Mouse (Mus musculus): ENCODE data around the gene Gosr1.
"Not testable (repeated sequence)": the region's sequence is repeated elsewhere in the genome, so short reads cannot be mapped to it uniquely, and the experiment has no call there.

Gene Gosr1

DNA sequence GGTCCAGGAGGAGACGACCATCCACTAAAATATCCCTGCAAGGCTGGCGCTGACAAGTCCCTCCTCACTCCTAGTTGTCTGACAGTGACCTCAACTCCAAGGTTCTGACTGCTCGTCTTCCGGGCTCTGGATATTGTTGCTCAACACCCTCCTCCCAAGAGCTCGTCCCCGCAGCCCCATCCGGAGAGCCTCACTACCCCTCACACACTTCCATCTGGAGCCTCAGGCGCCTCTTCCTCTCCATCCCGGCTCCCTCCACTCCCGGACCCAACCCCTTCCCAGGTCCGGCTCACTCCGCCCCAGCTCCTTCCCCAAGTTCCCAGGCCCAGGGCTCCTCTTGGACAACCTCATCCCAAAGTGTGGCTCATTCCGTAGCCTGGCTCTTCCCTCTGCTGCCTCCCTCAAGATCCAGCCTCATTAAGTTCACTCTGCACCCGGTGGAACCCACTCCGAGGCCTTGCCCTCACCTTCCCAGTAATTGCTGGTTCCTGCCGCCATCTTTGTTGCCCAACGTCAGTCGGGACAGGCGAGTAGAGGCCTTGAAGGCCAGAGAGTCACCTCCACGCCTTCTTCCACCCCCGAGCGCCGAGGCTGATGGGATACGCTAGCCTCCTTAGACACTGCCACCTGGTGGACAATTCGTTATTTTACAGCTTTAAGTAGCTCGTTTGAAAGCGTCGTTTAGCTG lies at the start of gene Gosr1:
Gosr1 (minus strand) TSS at position 527 of the 688 bp plus-strand sequence.
- peak; percentile 91 to 94 for DNase-seq

DNA sequence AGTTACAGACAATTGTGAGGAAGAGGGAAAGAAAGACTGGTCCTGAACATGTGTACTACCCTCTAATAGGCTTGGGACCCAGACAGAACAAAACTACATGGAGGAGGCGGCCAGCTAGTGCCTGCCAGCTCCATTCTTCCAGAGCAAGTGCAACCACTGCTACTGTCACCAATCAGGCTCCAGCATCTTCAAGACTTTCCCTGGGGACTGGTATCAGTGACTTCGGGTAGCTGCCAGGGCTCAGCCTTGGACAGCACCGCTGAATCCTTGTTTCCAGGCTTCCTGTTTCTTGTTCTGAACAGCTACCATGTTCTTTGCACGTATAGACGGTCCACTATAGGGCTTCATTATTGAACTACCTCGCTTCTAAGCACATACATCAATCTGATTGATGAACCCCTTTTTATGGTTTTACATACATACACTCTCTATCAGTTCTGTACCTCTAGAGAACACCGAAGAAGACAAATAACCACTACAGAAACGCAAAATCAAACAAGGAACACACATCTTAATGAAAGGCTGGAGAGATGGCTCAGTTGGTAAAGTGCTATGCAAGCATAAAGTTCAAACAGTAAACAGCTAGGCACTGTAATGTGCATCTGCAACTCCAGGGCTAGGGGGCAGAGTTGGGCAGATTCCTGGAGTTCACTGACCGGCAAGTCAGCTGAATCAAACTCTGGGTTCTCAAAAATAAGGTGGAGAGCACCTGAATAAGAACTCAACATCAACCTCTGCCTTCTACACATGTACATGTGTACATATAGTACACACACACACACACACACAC lies 47.5 kb upstream of the Gosr1 start:
- DNase-seq, result no peak

DNA sequence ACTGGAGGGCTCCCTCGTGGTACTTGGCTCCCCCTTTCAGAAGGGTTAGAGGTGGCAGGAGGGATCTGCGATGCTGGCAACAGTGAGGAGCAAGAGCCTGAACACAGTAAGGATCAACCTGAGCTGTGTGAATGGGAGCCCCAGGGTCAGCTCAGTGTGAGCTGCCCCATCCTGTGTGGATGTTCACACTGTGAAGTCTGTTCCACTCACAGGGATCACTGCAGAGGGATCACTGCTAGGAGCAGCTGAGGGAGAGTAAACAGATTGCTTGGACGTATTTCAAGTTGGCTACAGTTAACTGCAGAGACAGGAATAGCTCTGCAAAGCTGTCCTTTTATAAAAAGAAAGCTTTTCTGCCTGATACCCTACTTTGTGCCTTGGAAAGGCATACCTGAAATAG lies 46.1 kb upstream of the Gosr1 start:
- DNase-seq, result no peak

GRCm38 (mm10) chr11:76808550-76808949 lies 45.2 kb upstream of the Gosr1 start:
- no peak for DNase-seq

GRCm38 (mm10) chr11:76807007-76807679 lies 43.8 kb upstream of the Gosr1 start:
- DNase-seq, result peak; percentile 2 to 8

DNA sequence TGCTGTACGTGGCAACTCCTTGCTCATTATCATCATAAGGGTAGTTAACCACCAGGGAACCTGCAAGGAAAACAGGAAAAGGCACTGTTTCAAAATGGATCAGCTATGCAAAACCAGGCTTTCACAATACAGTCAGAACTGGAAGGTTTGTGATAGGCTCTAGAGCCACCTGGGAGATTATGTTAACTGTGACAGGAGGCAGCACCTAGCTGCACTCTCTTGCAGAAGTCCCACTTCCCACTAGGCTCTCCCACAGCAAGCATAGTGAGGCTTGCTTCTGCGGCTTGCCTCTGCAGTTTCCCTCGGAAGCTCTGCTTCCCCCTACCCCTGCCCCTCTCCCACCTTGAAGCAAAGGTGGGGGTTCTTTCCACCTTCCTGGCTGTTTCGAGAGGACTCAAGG lies 42.6 kb upstream of the Gosr1 start:
- no peak for DNase-seq

DNA sequence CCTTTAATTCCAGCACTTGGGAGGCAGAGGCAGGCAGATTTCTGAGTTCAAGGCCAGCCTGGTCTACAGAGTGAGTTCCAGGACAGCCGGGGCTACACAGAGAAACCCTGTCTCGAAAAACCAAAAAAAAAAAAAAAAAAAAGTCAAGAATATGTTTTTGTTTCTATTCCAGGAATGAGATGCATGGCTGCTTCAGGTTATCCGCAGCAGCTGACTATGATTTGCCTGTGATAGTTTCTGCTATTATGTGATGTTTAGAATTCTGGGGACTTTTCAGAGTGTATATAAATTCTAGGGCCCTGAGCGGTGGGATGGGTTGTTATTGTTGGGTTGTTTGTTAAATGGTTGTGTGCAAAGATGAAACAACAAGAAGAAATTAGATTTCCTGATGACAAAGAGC lies 41.7 kb upstream of the Gosr1 start:
- not testable (repeated sequence) for DNase-seq

DNA sequence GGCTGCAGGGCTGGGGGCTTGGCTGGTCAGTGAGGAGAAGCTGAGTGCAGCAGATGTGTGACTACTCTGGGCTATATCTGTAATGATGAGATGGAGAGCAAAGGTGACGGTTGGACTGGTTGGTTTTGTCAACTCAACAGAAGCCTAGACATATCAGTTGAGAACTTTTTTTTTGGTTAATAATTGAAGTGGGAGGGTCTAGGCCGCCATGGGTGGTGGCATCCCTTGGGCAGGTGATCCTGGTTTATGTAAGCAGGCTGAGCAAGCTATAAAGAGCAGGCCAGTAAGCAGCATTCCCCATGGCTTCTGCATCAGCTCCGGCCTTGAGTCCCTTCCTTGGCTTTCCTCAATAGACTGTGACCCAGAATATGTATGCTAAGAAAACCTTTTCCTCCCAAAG lies 39.9 kb upstream of the Gosr1 start:
- no peak for DNase-seq

DNA sequence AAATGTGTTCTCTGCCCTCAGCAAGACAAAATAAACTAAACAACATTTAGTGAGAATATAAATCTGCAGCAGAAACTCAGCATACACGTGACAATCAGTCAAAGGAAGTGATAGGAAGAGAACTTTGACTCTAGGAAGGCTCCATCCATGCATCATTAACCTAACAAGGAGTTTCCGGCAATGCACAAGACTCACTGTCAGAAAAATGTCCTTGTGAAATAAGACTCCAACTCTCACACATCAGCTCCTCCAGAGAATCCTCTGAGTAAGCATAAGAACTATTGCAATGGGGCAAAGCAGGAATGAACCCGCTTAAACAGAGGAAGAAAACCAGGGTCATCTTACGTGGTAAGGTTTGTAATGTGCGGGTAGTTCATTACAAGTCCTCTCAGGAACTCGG lies 33.9 kb upstream of the Gosr1 start:
- no peak for DNase-seq

- no peak for DNase-seq
These were observed 31.9 kb upstream of the Gosr1 start for GRCm38 (mm10) chr11:76795326-76795725.

GRCm38 (mm10) chr11:76791331-76791730 lies 28.0 kb upstream of the Gosr1 start:
- DNase-seq, result no peak

DNA sequence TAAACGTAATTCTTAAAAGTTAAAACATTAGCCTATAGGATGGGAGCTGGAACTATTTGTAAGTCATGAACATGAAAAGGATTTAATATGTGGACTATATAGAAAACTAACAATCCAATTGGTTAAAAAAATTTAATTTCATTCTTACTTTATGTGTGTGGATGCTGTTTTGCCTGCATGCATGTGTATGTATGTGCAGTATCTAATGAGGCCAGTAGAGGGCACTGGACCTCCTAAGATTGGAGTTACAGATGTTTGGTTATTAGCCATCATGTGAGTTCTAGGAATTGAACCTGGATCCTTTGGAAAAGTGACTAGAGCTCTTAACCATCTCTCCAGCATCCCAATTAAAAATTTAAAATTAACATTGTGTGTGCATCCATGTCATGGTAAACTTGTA lies 25.9 kb upstream of the Gosr1 start:
- peak; percentile 59 to 64 for DNase-seq

DNA sequence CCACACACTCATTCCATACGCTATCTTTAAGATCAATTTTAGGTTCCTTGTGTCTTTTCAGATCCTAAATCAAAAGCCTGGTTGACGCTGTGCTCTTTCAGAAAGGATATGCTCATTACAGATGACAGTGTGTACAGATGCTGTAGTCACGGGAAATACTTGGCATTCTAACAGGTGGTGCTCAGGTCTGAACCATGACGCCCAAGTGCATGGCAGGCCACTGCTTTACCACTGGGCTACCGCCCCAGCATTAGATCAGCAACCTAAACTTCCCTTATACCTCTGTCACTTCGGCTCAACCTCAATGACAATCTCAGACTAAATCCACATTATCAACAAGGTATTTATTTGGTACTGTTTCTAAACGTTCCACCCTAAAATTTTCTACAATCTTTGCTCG lies 12.2 kb upstream of the Gosr1 start:
- DNase-seq, result no peak

GRCm38 (mm10) chr11:76773811-76774210 lies 10.4 kb upstream of the Gosr1 start:
- no peak for DNase-seq

GRCm38 (mm10) chr11:76770566-76770965 lies 7.2 kb upstream of the Gosr1 start:
- no peak for DNase-seq

- no peak for DNase-seq
These were observed 353 bp upstream of the Gosr1 start for GRCm38 (mm10) chr11:76763741-76764122.

DNA sequence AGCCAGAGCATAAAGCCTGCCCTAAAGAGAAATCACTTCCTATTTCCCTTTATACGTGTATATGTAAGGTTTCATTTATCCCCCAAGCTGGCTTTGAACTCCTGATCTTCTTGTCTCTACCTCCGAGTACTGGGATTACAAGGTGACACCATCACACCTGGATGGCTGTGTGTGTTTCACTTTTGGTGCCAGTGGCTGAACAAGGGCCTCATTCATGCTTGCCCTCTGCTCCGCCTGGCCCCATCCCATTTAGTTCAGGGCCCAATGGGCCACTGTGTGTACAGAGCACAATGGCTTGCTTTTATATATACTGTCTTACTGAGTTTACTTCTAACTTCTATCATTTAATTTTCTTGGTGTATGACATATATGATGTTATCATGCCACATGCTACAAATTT lies 11.1 kb downstream of the Gosr1 start:
- DNase-seq, result no peak

GRCm38 (mm10) chr11:76748819-76749218 lies 14.6 kb downstream of the Gosr1 start:
- no peak for DNase-seq

DNA sequence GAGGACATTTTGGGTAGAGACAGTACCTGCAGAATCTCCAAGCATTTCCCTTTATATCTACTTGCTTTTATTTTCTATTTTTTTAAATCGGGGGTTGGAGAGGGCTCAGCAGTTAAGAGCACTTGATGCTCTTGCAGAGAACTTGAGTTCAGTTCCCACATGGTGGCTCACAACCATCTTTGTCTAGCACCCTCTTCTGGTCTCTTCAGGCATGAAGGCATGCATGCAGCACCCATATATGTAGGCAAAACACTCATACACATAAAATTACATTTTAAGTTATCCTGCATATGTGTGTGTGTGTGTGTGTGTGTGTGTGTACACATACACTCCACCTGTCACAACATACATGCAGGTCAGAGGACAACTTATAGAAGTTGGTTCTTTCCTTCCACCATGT lies 17.5 kb downstream of the Gosr1 start:
- DNase-seq, result no peak

- no peak for DNase-seq
These were observed 18.8 kb downstream of the Gosr1 start for GRCm38 (mm10) chr11:76744550-76744949.

DNA sequence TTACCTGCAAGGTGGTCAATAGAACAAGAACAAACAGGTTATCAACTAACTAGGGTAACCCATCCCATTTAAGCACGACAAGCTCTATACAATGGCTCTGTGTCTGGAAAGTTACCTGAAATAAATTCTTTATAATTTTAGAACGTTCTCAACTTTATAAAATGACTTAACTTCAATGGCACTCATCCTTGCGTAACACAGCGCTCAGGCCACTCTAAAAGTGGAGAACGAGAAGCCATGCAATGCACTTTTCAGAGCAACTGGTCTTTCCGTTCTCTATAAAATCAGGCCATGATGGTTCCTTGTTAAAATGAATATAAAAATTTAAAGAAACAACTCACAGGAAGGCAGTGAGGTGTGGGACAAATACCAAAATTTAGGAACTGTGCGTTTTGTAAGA lies 20.9 kb downstream of the Gosr1 start:
- DNase-seq, result no peak

DNA sequence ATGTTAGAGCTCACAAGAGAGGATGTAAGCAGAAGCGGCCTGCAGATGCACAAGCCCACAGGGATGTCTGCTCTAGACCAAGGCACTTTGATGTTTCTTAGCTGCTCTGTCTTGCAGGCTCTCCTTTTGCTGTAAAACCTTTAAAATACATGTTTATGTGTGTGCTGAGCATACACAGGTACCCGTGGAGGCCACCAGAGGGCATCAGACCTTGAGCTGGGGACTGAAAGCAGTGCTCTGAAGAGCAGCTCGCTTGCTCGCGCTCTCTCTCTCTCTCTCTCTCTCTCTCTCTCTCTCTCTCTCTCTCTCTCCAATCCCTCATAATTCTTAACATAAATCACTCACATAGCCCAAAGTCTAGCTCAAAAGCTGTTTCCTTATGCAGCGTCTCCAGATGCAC lies 24.3 kb downstream of the Gosr1 start:
- peak; percentile 21 to 33 for DNase-seq

GRCm38 (mm10) chr11:76735753-76736324 lies 27.5 kb downstream of the Gosr1 start:
- DNase-seq, result no peak

DNA sequence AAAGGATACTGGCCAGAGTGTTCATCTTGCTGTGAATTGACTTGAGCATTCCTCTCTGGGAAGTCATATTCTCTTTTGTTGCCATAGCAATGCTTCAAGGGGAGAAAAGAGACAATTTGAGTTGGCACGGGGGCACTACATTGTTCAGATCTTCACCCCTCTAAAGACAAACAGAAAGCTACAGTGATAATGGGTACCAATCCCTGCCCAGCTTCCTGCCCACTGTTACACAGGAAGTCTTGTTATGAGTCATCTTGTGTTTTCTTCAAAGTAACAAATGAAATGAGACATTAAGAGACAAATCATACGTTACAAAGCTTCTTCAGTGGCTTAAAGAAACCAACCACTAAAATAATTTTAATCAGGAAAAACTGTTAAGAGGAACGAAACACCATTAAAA lies 28.8 kb downstream of the Gosr1 start:
- DNase-seq, result no peak
